Mouse (Mus musculus) kidney, postnatal 0 days (tissue): ENCODE measurements around the gene Prcd. TPM values are rescaled to one million over a fixed set of nuclear protein-coding genes. Genes with fewer than 3 reads are reported as not detected.
A peak's percentile ranks its signal among the peaks of the same experiment; 100 is the strongest.

Experiments
- ATAC-seq: fragments of 200-750 bp; cut with Nextera tagmentation; replicated peaks from 2 replicates; pipeline ENCODE4 v1.8.0; 2017; ENCODE audit warnings: low read depth, moderate number of reproducible peaks, moderate TSS enrichment, moderate library complexity; ENCODE audit not compliant: low FRiP score
- DNase-seq: peaks from one replicate; pipeline ENCODE4 v3.0.0-alpha.2; 2016; ENCODE audit warnings: low spot score
- H3K27ac ChIP-seq: fragments of 300-500 bp; sonication (generic); 2 replicates; pipeline ENCODE4 v1.5.1; 2014; ENCODE audit warnings: mild to moderate bottlenecking
- H3K27me3 ChIP-seq: fragments of 300-500 bp; sonication (generic); 2 replicates; pipeline ENCODE4 v1.6.1; 2014; ENCODE audit warnings: low read length, mixed read lengths; ENCODE audit not compliant: insufficient read depth
- H3K36me3 ChIP-seq: fragments of 300-500 bp; sonication (generic); 2 replicates; pipeline ENCODE4 v1.6.1; 2014; ENCODE audit warnings: low read length, mixed read lengths; ENCODE audit not compliant: insufficient read depth
- H3K4me1 ChIP-seq: fragments of 300-500 bp; sonication (generic); replicated peaks from 2 replicates; pipeline ENCODE4 v1.6.1; 2014; ENCODE audit warnings: antibody characterized with exemption, low read length, mixed read lengths; ENCODE audit not compliant: insufficient read depth
- H3K4me2 ChIP-seq: fragments of 300-500 bp; sonication (generic); 2 replicates; pipeline ENCODE4 v1.6.1; 2014; ENCODE audit warnings: mild to moderate bottlenecking, low read length, moderate library complexity, mixed read lengths
- H3K4me3 ChIP-seq: fragments of 300-500 bp; sonication (generic); replicated peaks from 2 replicates; pipeline ENCODE4 v1.5.1; 2014; ENCODE audit warnings: low read depth, low read length
- H3K9ac ChIP-seq: fragments of 300-500 bp; sonication (generic); 2 replicates; pipeline ENCODE4 v1.6.1; 2014; ENCODE audit warnings: low read depth, low read length
- H3K9me3 ChIP-seq: fragments of 300-500 bp; sonication (generic); replicated peaks from 2 replicates; pipeline ENCODE4 v1.6.1; 2016; ENCODE audit warnings: low read length, inconsistent platforms, mixed read lengths
- CTCF ChIP-seq: IDR thresholded peaks from 2 replicates; pipeline ENCODE4 v1.5.1; 2016; ENCODE audit warnings: antibody characterized with exemption, low read depth, mild to moderate bottlenecking, moderate library complexity
- WGBS: fragments of 180-500 bp; shearing (Covaris S2); extraction: QIAGEN DNeasy Blood & Tissue Kit; methylation state at CpG from one replicate; pipeline ENCODE4 v1.1.7; 2014; 5-methylcytosine and 5-hydroxymethylcytosine counted together
- polyA plus RNA-seq: library from polyadenylated mRNA; unstranded; fragments of >200 nt; fragmentation: Nextera tagmentation; extraction: Ambion mirVana; gene quantifications from 2 replicates; pipeline ENCODE4 v1.2.1, GENCODE M21; 2015

Gene Prcd
- polyA plus RNA-seq, 1 experiment from 2014 or later, result 1.3 TPM

DNA sequence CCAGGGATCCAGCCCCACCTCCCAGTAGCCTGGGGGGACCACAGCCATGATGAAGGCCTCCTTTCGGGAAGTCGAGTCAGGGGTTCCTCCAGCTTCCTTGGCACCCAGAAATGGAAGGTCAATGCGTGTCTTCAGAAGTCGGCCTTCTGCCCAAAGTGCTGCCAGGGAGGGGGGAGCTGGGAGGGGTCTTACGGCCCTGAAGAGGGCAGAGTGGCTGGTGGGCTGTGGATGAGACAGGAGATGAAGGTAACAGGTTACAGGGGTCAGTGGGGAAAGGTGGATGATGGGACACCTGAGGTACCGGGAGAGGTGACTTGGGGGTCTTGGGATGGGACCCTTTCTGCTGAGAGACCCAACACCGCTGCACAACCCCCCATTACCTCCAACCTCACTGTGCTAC, 6.6 kb upstream of the Prcd start:
- peaks cover 9% of the 10 kb centered on the region; the same call in 1 of the 2 replicates for H3K4me1 ChIP-seq
- 86% methylated on average over 7 of the region's 7 CpGs for WGBS
- peak overlapping the region; percentile 78 for H3K27ac ChIP-seq
- H3K4me2 ChIP-seq, result no peak overlapping the region
- no peak overlapping the region for H3K9ac ChIP-seq
- H3K27me3 ChIP-seq, result no peaks in the 10 kb centered on the region
- ATAC-seq (no peak), DNase-seq (no peak)
- H3K36me3 ChIP-seq, result no peaks in the 10 kb centered on the region
- TF ChIP-seq CTCF, result no peak
- no peak overlapping the region for H3K4me3 ChIP-seq
- no peaks in the 10 kb centered on the region for H3K9me3 ChIP-seq

DNA sequence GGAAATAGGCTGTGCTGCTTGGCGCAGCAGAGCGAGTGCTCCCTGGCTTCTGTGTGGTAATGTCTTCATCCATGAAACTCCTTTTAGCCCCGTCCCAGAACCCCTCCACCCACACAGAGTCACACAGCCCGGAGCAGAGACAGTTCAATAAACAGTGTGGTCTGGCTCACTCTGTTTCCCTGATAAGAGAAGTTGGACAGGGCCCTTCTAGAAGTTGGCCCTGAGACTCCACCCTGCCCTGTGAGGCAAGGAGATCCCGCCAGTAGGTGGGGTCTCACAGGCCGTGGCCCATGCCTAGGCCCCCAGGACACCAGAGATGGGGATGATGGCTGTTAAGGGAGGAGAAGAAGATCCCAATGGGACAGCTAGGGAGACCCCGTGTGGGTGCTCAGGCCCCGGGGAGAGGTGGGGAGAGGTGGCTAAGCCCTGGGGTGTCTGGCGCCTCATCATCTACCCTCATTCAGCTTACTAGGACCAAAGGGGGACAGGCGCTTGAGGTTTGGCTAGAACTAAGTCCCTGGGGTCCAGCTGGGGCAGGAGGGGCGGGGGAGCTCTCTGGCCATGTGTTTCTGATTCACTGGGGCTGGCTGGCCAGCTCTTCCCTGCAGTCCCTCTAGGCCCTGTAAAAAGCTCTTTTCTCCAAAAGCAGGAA, 5.9 kb upstream of the Prcd start:
- no peak overlapping the region for H3K4me3 ChIP-seq
- H3K36me3 ChIP-seq, result no peaks in the 10 kb centered on the region
- 54% methylated on average over 11 of the region's 11 CpGs for WGBS
- peak; percentile 86 for DNase-seq
- 0 out of 2 replicates have a peak, but pooled peaks have one; percentile 9 for TF ChIP-seq CTCF
- no peak for ATAC-seq
- H3K4me1 ChIP-seq, result peaks cover 9% of the 10 kb centered on the region; the same call in 1 of the 2 replicates
- no peaks in the 10 kb centered on the region for H3K9me3 ChIP-seq
- H3K27ac ChIP-seq, result peak overlapping the region; percentile 92
- H3K27me3 ChIP-seq, result no peaks in the 10 kb centered on the region
- H3K9ac ChIP-seq, result no peak overlapping the region
- no peak overlapping the region for H3K4me2 ChIP-seq

DNA sequence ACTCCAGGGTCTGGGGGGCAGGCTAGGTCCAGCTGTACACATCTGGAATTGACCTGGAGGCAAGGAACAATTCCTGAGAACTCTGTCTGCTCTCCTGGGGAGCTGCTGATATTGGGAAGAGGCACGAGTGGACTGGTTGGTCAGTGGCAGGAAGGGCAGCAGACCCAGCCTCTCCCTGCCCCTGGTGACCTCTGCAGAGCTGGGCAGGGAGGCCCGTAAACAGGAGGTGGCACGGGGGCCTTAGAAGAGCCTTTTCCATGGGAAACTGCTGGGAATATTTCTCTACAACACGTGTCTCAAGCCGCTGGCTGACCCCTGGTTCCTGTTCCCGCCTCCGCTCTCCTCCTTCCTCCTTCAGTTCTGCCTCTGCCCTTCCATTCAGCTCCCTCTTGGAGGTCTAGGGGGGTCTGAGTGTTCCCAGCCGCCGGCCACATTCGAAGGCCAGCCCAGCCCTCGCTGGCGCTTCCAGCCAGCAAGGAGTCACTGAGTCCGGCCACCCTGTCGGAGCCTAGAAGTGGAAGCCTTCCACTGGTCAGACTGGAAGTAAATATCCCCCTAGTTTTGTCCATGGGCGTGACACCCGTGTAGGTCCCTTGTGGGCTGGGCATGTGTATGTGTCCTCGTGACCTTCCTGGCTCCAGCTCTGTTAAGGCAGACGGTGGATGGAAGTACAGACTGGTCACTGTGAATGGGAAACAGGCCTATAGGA, 5.0 kb upstream of the Prcd start:
- peaks cover 9% of the 10 kb centered on the region; the same call in 1 of the 2 replicates for H3K4me1 ChIP-seq
- peak overlapping the region; percentile 92 for H3K27ac ChIP-seq
- 39% methylated on average over 18 of the region's 18 CpGs for WGBS
- ATAC-seq (peak; percentile 45; the same call in 1 of the 2 replicates), DNase-seq (peak; percentile 94)
- no peak overlapping the region for H3K4me3 ChIP-seq
- H3K9me3 ChIP-seq, result no peaks in the 10 kb centered on the region
- 0 out of 2 replicates have a peak, but pooled peaks have one; percentile 2 for TF ChIP-seq CTCF
- no peak overlapping the region for H3K4me2 ChIP-seq
- H3K27me3 ChIP-seq, result 0 out of 2 replicates have a peak, but pooled peaks cover 4% of the 10 kb centered on the region
- H3K9ac ChIP-seq, result peak overlapping the region; percentile 40; the same call in 1 of the 2 replicates
- no peaks in the 10 kb centered on the region for H3K36me3 ChIP-seq

DNA sequence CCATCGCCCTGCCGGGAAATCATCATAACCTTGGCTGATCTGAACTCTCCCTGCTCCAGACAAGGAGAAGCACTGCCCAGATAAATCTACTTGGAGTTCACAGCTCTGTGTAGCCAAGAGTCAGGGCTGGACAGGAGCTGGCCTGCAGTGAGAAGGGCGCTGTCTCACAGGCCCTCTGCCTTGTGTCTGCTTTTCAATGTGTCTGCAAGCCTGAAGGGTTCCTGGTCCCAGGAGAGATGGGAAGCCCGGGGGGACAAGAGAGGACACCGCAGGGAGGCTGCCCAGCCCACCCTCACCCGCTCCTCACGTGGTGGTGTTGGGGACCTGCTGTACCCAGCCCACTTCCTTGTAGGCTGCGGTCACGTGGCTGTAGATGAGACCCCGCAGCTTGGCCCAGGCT, 4.4 kb upstream of the Prcd start:
- Histone ChIP-seq H3K4me2 (no peak overlapping the region), H3K4me3 (no peak overlapping the region), H3K9me3 (no peaks in the 10 kb centered on the region), H3K27me3 (0 out of 2 replicates have a peak, but pooled peaks cover 6% of the 10 kb centered on the region), H3K36me3 (no peaks in the 10 kb centered on the region), H3K4me1 (peaks cover 7% of the 10 kb centered on the region; the same call in 1 of the 2 replicates), H3K27ac (peak overlapping the region; percentile 92), H3K9ac (no peak overlapping the region)
- WGBS, result 70% methylated on average over 10 of the region's 10 CpGs
- DNase-seq, result no peak
- TF ChIP-seq CTCF, result no peak
- ATAC-seq, result no peak

DNA sequence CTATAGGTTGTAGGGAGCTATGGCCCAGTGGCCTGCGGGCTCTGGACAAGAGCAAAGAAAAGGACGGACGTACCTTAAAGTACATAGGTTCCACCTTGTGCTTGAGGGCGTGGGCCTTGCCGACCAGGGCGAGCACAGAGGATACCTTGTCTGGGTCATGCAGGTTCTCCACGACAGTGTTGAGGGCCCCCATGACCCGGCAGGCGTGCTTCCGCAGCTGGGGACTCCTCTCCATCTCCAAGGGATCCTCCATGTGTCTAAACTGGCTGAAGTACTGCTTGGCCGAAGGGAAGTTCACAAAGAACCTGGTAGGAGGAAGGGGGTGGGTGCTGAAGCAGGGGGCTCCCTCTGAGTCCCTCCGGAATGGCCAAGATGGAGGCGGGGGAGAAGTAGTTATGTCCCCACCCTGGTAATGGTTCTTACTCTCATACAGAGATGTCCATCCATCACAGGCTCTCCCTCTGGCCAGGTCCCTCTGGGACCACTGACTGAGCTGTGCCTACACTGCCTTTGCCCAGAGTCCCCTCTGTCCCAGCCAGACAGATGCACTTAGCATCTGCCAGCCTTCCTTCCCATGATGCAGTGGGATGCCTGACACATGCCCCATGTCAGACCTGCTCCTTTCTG, 3.5 kb upstream of the Prcd start:
- no peak for TF ChIP-seq CTCF
- no peak overlapping the region for H3K4me3 ChIP-seq
- H3K4me1 ChIP-seq, result peaks cover 10% of the 10 kb centered on the region; the same call in 1 of the 2 replicates

DNA sequence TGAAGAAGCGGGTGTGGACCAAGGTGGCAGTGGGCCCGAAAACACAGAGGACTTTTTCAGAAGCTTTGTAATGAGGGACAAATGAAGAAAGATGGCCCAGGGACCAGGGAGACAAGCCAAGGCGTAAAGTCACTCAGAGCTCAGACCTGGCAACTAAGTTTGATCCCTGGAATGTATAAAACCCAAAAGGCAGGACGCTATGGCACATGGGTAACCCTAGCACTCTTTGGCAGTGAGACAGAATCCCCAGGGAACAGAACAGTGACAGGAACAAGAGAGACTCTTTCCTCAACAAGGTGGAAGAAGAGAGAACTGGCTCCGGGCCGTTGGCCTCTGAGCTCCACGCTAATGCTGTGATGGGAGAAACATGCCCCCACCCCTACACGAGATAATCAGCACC, 2.5 kb upstream of the Prcd start:
- ATAC-seq (no peak), DNase-seq (no peak)
- H3K27me3 ChIP-seq, result peaks cover 6% of the 10 kb centered on the region; the same call in 1 of the 2 replicates
- no peak for TF ChIP-seq CTCF
- no peak overlapping the region for H3K27ac ChIP-seq
- no peak overlapping the region for H3K4me3 ChIP-seq
- peaks cover 10% of the 10 kb centered on the region; the same call in 1 of the 2 replicates for H3K4me1 ChIP-seq
- 87% methylated on average over 8 of the region's 8 CpGs for WGBS
- H3K4me2 ChIP-seq, result no peak overlapping the region
- H3K9me3 ChIP-seq, result no peaks in the 10 kb centered on the region
- H3K36me3 ChIP-seq, result no peaks in the 10 kb centered on the region
- H3K9ac ChIP-seq, result no peak overlapping the region

More for the DNA sequence above, 3.5 kb upstream of the Prcd start:
- DNase-seq (no peak), ATAC-seq (no peak)
- Histone ChIP-seq H3K27ac (peak overlapping the region; percentile 92; the same call in 1 of the 2 replicates), H3K4me2 (no peak overlapping the region), H3K27me3 (peaks cover 6% of the 10 kb centered on the region; the same call in 1 of the 2 replicates), H3K9ac (no peak overlapping the region), H3K36me3 (no peaks in the 10 kb centered on the region), H3K9me3 (no peaks in the 10 kb centered on the region)
- 87% methylated on average over 13 of the region's 13 CpGs for WGBS
